Mouse (Mus musculus): Measurements from ENCODE around the gene Pllp. TPM values are rescaled to one million over a fixed set of nuclear protein-coding genes. Genes with fewer than 3 reads are reported as not detected.

Gene Pllp
- 10 to 100 TPM in 1 of 2 experiments, 1 to 10 TPM in 1; 2.7 to 13.1 TPM for total RNA-seq (2021)
- long read RNA-seq, experiment 1, partial matches to known transcripts = 0 of 1 reads
- long read RNA-seq, experiment 1, other reads (novel, unspliced or antisense) = 1 of 1 reads
- long read RNA-seq, experiment 2, transcript Pllp-201 (4 exons, 1,926 nt) = major isoform, 10 of 10 reads
- long read RNA-seq, experiment 2, partial matches to known transcripts = 0 of 10 reads
- long read RNA-seq, experiment 2, other reads (novel, unspliced or antisense) = 0 of 10 reads

DNA sequence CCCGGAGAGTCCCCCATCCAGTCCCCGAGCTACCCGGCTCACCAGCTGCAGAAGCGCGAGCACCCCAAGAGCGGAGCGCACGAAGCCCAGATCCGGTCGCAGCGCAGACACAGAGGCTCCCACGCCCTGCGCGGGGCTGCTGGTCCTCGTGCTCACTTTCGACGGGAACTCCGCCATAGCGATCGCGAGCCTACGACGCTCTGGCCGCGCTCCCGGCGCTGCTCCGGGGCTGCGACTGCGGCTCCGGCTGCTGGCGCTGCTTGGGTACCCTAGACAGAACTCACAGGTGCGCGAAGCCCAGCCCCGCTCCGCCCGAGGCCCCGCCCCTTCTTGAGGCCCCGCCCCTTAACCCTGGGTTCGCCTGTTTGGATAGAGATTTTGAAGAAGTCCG is at the start of gene Pllp:
Gene Pllp (minus strand): TSS at position 285 of the 391 bp plus-strand sequence.
- peak; percentile 29 for DNase-seq
- intact Hi-C loops (cut with DNase I; ENCODE audit: low total_unique reads) = loop anchor here (10.0 kb wide), 1 partner anchor 91 kb away; the partner anchor contains the start of genes Fam192a and Rspry1

DNA sequence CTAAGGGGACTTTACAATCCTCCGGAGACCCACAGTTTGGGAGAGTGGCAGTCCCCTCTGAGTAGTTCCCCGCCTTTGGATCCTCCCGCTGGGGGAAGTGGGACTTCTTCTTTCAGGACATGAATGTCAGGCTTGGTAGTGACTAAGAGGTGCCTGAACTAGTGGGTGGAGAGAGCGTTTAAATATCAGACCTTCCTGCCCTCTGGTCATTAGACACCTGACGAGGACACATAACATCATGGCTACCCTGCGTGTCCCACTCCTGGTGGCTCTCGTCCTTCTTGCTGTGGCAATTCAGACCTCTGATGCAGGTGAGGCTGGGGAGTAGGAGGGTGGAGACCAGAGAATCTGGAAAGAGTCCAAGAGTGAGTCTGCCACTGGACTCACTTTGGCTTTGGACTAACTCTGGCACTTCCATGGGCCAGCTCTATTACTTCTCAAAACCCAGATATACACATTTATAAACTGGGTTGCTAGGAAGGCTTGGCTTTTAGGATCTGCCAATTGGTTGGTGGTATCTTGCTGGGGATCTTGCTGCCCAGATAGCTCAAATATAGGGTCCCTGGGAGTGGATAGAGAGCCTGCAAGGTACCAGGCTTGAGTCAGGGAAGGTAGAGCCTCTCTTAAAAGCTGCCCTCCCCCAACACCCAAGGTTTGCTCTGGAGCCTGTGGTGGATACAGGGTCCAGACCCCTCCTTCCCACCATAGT is 49.6 kb upstream of the Pllp start, which contains the start of gene Ccl22:
Gene Ccl22 (plus strand): TSS at position 115 of the 709 bp plus-strand sequence.
- no peak for DNase-seq
- intact Hi-C loops (cut with DNase I; ENCODE audit: low total_unique reads) = no loop called here

DNA sequence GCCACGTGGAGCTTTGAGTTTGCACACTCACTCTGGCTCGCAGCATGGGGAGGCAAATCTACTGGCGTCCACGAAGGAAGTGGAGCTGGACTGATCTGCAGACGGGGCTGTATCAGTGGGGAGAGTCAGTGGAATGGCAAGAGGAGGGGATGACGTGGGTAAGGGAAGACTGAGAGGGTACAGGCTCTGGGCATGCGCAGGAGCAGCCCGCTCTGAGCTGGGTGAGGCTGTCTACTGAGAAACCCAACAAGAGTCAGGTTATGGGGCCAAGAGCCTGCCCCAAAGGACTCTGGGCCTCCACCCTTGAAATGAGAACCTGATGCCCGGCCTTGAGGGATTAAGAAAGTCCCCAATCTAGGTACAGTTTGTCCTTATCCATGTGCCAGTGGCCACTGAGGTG is 48.9 kb upstream of the Pllp start:
- DNase-seq = no peak
- intact Hi-C loops (cut with DNase I; ENCODE audit: low total_unique reads) = no loop called here

DNA sequence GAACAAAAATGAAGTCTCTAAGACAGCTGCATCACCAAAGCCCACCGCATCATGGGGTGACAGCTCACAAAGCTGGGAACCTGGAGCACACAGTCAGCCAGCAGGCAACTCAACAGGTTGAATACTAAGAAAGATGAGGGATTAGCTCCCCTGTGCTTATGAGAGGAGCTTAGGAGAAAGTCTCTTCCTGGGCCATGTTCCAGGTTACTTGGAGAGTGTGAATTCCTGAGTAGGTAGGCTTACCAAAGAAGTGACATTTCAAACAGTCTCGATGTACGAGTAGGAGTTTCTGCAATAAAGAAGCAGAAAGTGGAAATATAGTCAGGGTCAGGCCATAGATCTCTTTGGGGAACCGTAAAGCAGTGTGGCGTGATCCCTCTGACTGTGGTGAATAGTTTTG is 48.4 kb upstream of the Pllp start:
- intact Hi-C loops (cut with DNase I; ENCODE audit: low total_unique reads) = no loop called here
- DNase-seq = no peak

GRCm38 (mm10) chr8:94741726-94742125 is 45.6 kb upstream of the Pllp start:
- intact Hi-C loops (cut with DNase I; ENCODE audit: low total_unique reads) = no loop called here
- no peak for DNase-seq

DNA sequence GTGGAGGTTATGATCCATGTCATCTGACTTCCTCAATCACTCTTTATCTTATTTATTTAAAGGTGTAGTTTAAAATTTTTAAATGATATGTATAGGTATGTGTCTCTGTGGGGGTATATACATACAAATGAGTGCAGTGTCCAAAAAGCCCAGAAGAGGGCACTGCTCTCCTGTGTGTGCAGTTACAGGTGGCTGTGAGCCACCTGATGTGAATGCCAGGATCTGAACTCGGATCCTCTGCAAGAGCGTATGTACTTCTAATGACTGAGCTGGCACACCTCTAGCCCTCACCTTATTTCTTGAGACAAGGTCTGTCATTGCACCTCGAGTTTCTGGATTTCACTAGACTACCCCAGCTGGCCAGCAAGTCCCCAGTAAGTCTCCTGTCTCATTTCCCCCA is 44.5 kb upstream of the Pllp start:
- intact Hi-C loops (cut with DNase I; ENCODE audit: low total_unique reads) = no loop called here
- no peak for DNase-seq

- intact Hi-C loops (cut with DNase I; ENCODE audit: low total_unique reads) = no loop called here
- DNase-seq = no peak
These were observed 43.8 kb upstream of the Pllp start for GRCm38 (mm10) chr8:94739829-94740228.

DNA sequence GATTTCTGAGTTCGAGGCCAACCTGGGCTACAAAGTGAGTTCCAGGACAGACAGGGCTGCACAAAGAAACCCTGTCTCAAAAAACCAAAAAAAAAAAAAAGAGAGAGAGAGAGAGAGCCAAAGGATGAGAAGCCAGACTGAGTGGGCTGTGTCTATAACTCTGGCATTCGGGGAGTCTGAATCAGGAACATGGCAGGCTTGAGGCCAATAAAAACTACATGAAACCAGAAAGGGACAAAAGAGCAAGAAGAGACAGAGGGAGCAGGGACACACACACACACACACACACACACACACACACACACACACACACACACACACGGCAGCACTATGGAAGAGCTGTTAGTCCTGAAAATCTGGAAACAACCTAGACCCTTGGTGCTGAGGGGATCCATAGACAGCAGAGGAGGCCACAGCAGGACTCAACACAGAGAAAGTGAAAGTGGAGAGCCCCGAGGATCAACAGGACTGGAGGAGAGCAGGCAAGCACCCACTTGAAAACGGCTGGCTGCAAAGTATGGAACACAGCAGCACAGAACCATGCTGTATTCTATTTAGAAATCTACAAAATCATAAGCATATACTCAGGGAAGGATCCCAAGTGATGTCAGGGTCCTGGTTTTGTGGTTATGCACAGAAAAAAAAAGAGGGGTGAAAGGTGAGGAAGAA is 39.5 kb upstream of the Pllp start:
- intact Hi-C loops (cut with DNase I; ENCODE audit: low total_unique reads) = no loop called here
- DNase-seq = no peak

DNA sequence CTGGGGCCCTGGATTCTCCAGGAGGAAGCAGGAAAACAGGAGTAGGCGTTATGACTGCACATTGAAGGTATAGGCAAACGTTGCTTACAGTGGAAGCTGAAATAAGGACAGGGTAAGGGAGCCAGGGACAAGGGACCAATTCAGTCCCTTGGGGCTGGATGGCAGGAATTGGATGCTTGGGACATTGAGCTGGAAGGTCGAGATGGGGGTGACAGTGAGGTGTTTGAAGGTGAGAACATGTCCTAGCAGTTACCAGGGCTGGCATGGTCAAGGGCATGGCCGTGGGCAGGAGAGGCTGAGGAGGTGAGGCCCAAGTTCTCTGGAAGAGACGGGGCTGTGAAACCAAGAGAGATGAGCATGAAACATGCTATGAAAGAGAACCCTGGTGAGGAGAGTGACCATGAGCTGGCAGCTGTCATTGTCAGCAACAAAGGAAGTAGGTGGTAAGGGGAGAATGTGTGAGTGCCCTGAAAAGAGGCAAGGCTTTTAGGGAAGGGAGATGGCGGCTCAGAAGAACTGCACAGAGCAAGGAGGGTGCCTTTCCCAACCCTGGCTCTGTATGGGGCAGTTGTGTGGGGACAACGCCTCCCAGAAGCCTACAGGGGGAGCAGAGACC is 38.8 kb upstream of the Pllp start:
- no peak for DNase-seq
- intact Hi-C loops (cut with DNase I; ENCODE audit: low total_unique reads) = no loop called here

- no peak for DNase-seq
These were observed 37.9 kb upstream of the Pllp start for GRCm38 (mm10) chr8:94733821-94734465.

DNA sequence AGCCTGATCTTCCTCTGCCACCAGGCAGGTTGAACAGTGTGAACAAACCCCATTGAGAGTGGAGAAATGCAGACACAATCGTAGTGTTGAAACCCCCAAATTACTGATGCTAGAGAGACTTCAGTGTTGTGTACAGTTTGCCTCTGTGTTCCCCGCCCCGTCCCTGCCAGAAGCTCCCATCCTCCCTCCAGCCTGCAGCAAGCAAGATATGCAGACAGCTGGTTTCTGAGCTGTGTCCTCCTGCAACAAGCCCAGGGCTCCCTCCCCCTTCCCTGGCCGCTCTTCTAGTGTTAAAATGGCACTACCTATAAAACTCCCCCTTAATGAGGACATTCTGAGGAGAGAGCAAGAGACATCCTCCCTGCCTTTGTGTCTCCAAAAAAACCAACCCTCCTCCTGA is 33.2 kb upstream of the Pllp start:
- intact Hi-C loops (cut with DNase I; ENCODE audit: low total_unique reads) = no loop called here
- no peak for DNase-seq

More at GRCm38 (mm10) chr8:94733821-94734465, 37.9 kb upstream of the Pllp start:
- intact Hi-C loops (cut with DNase I; ENCODE audit: low total_unique reads) = no loop called here

GRCm38 (mm10) chr8:94725998-94726397 is 29.9 kb upstream of the Pllp start:
- DNase-seq = no peak
- intact Hi-C loops (cut with DNase I; ENCODE audit: low total_unique reads) = no loop called here

DNA sequence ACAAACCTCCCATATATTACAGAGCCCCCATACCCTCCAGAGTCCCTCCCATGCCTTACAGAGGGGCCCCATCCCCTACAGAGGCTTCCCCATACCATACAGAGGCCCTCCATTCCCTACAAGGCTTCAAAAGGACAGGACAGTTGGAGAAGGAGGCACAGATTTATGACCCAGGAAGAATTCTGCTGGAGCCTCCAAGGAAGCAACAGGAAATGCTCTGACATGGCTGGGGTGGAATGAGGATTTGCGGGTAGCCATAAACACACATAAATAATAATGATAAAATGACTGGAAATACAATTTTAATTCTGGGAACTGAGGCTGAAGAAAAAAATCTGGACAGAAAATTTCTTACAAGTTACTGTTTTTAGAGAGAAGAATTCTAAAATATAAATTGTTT is 20.8 kb upstream of the Pllp start:
- DNase-seq = no peak
- intact Hi-C loops (cut with DNase I; ENCODE audit: low total_unique reads) = no loop called here

DNA sequence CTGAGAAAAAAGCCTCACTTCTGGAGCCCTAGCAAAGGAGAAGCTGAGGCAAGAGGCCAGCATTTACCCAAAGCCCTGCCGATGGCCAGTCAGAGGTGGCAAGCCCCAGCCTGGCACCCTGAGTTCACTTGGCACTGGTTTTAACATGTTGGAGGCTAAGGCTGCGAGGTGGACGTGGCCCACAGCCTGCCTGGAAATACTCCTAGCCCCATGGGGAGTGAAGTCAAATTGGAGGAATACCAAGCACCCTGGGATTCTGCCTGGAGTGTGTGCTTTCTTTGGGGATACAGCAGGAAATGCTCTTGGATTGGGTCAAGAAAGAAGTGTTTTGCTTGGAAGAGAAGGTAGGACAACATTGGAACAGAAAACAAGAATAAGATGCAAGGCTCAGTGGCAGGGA is 19.8 kb upstream of the Pllp start:
- intact Hi-C loops (cut with DNase I; ENCODE audit: low total_unique reads) = no loop called here
- DNase-seq = no peak

DNA sequence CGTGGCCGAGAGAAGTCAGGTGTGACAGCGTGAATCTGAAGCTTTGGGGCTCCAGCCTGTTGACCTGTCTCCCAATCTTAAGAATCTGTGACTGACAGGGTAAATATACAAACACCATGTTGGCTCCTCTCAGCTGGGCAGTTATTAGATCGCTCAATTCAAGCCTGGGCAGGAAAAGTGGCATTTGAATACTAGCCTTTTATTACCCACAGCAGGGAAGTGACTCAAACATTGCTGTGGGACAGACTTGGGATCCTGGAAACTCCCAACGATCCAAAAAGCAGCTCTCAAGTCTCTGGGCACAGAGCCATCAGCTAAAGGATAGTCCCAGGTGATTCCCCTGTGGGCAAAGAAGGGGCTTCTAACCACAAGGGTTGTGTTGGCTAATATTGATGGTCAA is 18.5 kb upstream of the Pllp start:
- intact Hi-C loops (cut with DNase I; ENCODE audit: low total_unique reads) = no loop called here
- no peak for DNase-seq

GRCm38 (mm10) chr8:94711160-94711718 is 15.2 kb upstream of the Pllp start:
- intact Hi-C loops (cut with DNase I; ENCODE audit: low total_unique reads) = no loop called here
- DNase-seq = no peak

DNA sequence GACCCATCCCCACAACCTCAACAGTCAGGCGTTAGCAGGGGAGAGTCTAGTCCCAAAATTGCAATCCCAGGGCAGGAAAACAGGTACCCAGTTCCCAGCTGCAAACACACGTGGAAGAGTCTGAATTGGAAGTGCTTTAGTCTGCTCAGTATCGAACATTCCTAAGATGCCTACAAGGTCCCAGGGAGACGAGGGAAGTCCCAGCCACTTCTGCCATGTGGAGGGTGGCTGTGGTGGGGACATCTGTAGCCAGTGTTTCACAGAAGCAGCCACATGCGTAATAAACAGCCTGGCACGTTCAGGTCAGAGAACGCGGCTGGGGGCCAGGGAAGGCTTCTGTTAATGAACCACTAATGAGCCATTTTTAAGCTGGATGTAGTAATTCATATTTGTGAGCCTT is 14.3 kb upstream of the Pllp start:
- no peak for DNase-seq
- intact Hi-C loops (cut with DNase I; ENCODE audit: low total_unique reads) = no loop called here

DNA sequence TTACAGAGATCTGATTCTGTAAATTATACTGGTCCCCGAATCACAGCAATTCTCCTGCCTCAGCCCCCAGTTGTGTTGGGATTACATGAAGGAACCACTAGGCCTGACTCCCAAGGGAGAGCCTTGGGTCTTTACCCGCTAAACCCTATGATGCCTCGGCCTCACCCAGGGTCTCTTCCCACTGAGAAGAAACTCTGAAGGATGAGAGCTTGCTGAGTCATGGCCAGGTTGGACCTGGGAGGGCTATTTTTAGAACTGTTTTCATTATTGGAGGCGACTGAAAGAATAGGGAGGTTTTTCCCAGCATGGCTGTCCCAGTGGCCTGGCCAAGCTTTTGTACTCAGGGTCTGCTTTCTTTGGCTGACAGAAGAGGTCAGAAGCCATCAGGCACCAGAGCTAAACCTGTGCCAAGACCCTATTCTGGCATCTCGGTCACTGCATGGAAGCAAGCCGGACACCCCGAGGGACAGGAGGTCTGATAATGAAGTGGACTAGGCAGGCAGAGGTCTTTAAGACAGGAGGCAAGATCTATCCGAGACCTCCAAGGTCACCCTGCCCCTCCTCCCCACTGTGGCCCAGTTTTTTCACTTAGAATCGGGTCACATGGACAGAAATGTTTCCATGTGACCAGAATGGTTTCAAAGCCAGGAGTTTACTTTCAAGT is 10.8 kb upstream of the Pllp start:
- intact Hi-C loops (cut with DNase I; ENCODE audit: low total_unique reads) = no loop called here
- no peak for DNase-seq

All from gastrocnemius, postnatal 14 days (tissue).